Mouse (Mus musculus): ENCODE measurements around the gene Sipa1l2. TPM values are rescaled to one million over a fixed set of nuclear protein-coding genes. Genes with fewer than 3 reads are reported as not detected.

Sipa1l2 gene
- polyA plus RNA-seq, 1 experiment from 2014 or later, result 23.3 TPM

- H3K27me3 ChIP-seq (ENCODE audit: control insufficient read depth, insufficient read depth, low read length), result no peaks in the 10 kb centered on the region
- no peak overlapping the region for H3K4me3 ChIP-seq (ENCODE audit: low read depth, low read length)
- no peak overlapping the region for H3K9ac ChIP-seq (ENCODE audit: low read length)
- H3K36me3 ChIP-seq (ENCODE audit: control insufficient read depth, insufficient read depth, low read length), result no peaks in the 10 kb centered on the region
- WGBS, result 72% methylated on average over 8 of the region's 8 CpGs
- DNase-seq (ENCODE audit: low spot score), result no peak
- no peak for ATAC-seq (replicated peaks; ENCODE audit: low FRiP score)
- no peak overlapping the region for H3K4me2 ChIP-seq (ENCODE audit: low read depth, low read length, severe bottlenecking)
- H3K9me3 ChIP-seq (ENCODE audit: control insufficient read depth, low read length), result no peaks in the 10 kb centered on the region
- no peak overlapping the region for H3K27ac ChIP-seq (ENCODE audit: low read depth, low read length)
- H3K4me1 ChIP-seq (replicated peaks; ENCODE audit: control insufficient read depth, insufficient read depth, low read length), result peaks cover 26% of the 10 kb centered on the region
Measured at GRCm38 (mm10) chr8:125507291-125507690, 62.3 kb downstream of the Sipa1l2 start.

- Histone ChIP-seq H3K27ac (ENCODE audit: low read depth, low read length) (no peak overlapping the region), H3K9ac (ENCODE audit: low read length) (no peak overlapping the region; the same call in 1 of the 2 replicates)
- 40% methylated on average over 6 of the region's 6 CpGs for WGBS
Measured at GRCm38 (mm10) chr8:125504605-125505257, 64.9 kb downstream of the Sipa1l2 start.

GRCm38 (mm10) chr8:125503808-125504207 lies 65.8 kb downstream of the Sipa1l2 start:
- DNase-seq (ENCODE audit: low spot score) (no peak), ATAC-seq (replicated peaks; ENCODE audit: low FRiP score) (no peak)
- no peaks in the 10 kb centered on the region for H3K36me3 ChIP-seq (ENCODE audit: control insufficient read depth, insufficient read depth, low read length)
- no peaks in the 10 kb centered on the region for H3K27me3 ChIP-seq (ENCODE audit: control insufficient read depth, insufficient read depth, low read length)
- no peak overlapping the region for H3K4me3 ChIP-seq (ENCODE audit: low read depth, low read length)
- no peak overlapping the region for H3K9ac ChIP-seq (ENCODE audit: low read length)
- H3K4me2 ChIP-seq (ENCODE audit: low read depth, low read length, severe bottlenecking), result no peak overlapping the region
- H3K27ac ChIP-seq (ENCODE audit: low read depth, low read length), result no peak overlapping the region
- WGBS, result 81% methylated on average over 8 of the region's 8 CpGs
- peaks cover 16% of the 10 kb centered on the region for H3K4me1 ChIP-seq (replicated peaks; ENCODE audit: control insufficient read depth, insufficient read depth, low read length)
- H3K9me3 ChIP-seq (ENCODE audit: control insufficient read depth, low read length), result no peaks in the 10 kb centered on the region

More at GRCm38 (mm10) chr8:125504605-125505257, 64.9 kb downstream of the Sipa1l2 start:
- no peak for DNase-seq (ENCODE audit: low spot score)
- Histone ChIP-seq H3K27me3 (ENCODE audit: control insufficient read depth, insufficient read depth, low read length) (no peaks in the 10 kb centered on the region), H3K36me3 (ENCODE audit: control insufficient read depth, insufficient read depth, low read length) (no peaks in the 10 kb centered on the region), H3K4me3 (ENCODE audit: low read depth, low read length) (no peak overlapping the region), H3K4me1 (replicated peaks; ENCODE audit: control insufficient read depth, insufficient read depth, low read length) (peaks cover 19% of the 10 kb centered on the region), H3K9me3 (ENCODE audit: control insufficient read depth, low read length) (no peaks in the 10 kb centered on the region), H3K4me2 (ENCODE audit: low read depth, low read length, severe bottlenecking) (no peak overlapping the region)
- ATAC-seq (replicated peaks; ENCODE audit: low FRiP score), result no peak

- Histone ChIP-seq H3K4me2 (ENCODE audit: low read depth, low read length, severe bottlenecking) (no peak overlapping the region), H3K9me3 (ENCODE audit: control insufficient read depth, low read length) (no peaks in the 10 kb centered on the region), H3K4me3 (ENCODE audit: low read depth, low read length) (no peak overlapping the region), H3K4me1 (replicated peaks; ENCODE audit: control insufficient read depth, insufficient read depth, low read length) (peaks cover 19% of the 10 kb centered on the region), H3K36me3 (ENCODE audit: control insufficient read depth, insufficient read depth, low read length) (no peaks in the 10 kb centered on the region), H3K27ac (ENCODE audit: low read depth, low read length) (no peak overlapping the region), H3K9ac (ENCODE audit: low read length) (no peak overlapping the region), H3K27me3 (ENCODE audit: control insufficient read depth, insufficient read depth, low read length) (no peaks in the 10 kb centered on the region)
- 89% methylated on average over 3 of the region's 3 CpGs for WGBS
- no peak for DNase-seq (ENCODE audit: low spot score)
- no peak for ATAC-seq (replicated peaks; ENCODE audit: low FRiP score)
Measured at GRCm38 (mm10) chr8:125502828-125503227, 66.8 kb downstream of the Sipa1l2 start.

- Histone ChIP-seq H3K4me2 (ENCODE audit: low read depth, low read length, severe bottlenecking) (no peak overlapping the region), H3K4me3 (ENCODE audit: low read depth, low read length) (no peak overlapping the region), H3K4me1 (replicated peaks; ENCODE audit: control insufficient read depth, insufficient read depth, low read length) (peaks cover 9% of the 10 kb centered on the region; the same call in 1 of the 2 replicates), H3K9ac (ENCODE audit: low read length) (no peak overlapping the region), H3K27ac (ENCODE audit: low read depth, low read length) (no peak overlapping the region), H3K9me3 (ENCODE audit: control insufficient read depth, low read length) (no peaks in the 10 kb centered on the region), H3K36me3 (ENCODE audit: control insufficient read depth, insufficient read depth, low read length) (no peaks in the 10 kb centered on the region), H3K27me3 (ENCODE audit: control insufficient read depth, insufficient read depth, low read length) (no peaks in the 10 kb centered on the region)
- 71% methylated on average over 5 of the region's 5 CpGs for whole genome bisulfite sequencing
- ATAC-seq (replicated peaks; ENCODE audit: low FRiP score) (no peak), DNase-seq (ENCODE audit: low spot score) (no peak)
Measured at GRCm38 (mm10) chr8:125500005-125500404, 69.6 kb downstream of the Sipa1l2 start.

GRCm38 (mm10) chr8:125498508-125498907 lies 71.1 kb downstream of the Sipa1l2 start:
- peaks cover 3% of the 10 kb centered on the region; the same call in 1 of the 2 replicates for H3K4me1 ChIP-seq (replicated peaks; ENCODE audit: control insufficient read depth, insufficient read depth, low read length)

GRCm38 (mm10) chr8:125495545-125495944 lies 74.1 kb downstream of the Sipa1l2 start:
- Histone ChIP-seq H3K27ac (ENCODE audit: low read depth, low read length) (no peak overlapping the region), H3K4me3 (ENCODE audit: low read depth, low read length) (no peak overlapping the region), H3K27me3 (ENCODE audit: control insufficient read depth, insufficient read depth, low read length) (no peaks in the 10 kb centered on the region), H3K9me3 (ENCODE audit: control insufficient read depth, low read length) (no peaks in the 10 kb centered on the region), H3K9ac (ENCODE audit: low read length) (no peak overlapping the region), H3K4me2 (ENCODE audit: low read depth, low read length, severe bottlenecking) (no peak overlapping the region), H3K4me1 (replicated peaks; ENCODE audit: control insufficient read depth, insufficient read depth, low read length) (peaks cover 3% of the 10 kb centered on the region; the same call in 1 of the 2 replicates), H3K36me3 (ENCODE audit: control insufficient read depth, insufficient read depth, low read length) (no peaks in the 10 kb centered on the region)
- no peak for ATAC-seq (replicated peaks; ENCODE audit: low FRiP score)
- DNase-seq (ENCODE audit: low spot score), result no peak
- 86% methylated on average over 2 of the region's 2 CpGs for WGBS

More at GRCm38 (mm10) chr8:125498508-125498907, 71.1 kb downstream of the Sipa1l2 start:
- no peak for ATAC-seq (replicated peaks; ENCODE audit: low FRiP score)
- Histone ChIP-seq H3K27ac (ENCODE audit: low read depth, low read length) (no peak overlapping the region), H3K9me3 (ENCODE audit: control insufficient read depth, low read length) (no peaks in the 10 kb centered on the region), H3K9ac (ENCODE audit: low read length) (no peak overlapping the region), H3K36me3 (ENCODE audit: control insufficient read depth, insufficient read depth, low read length) (no peaks in the 10 kb centered on the region), H3K4me3 (ENCODE audit: low read depth, low read length) (no peak overlapping the region), H3K4me2 (ENCODE audit: low read depth, low read length, severe bottlenecking) (no peak overlapping the region), H3K27me3 (ENCODE audit: control insufficient read depth, insufficient read depth, low read length) (no peaks in the 10 kb centered on the region)
- no peak for DNase-seq (ENCODE audit: low spot score)
- WGBS, result 72% methylated on average over 10 of the region's 10 CpGs

GRCm38 (mm10) chr8:125493254-125493815 lies 76.3 kb downstream of the Sipa1l2 start:
- ATAC-seq (replicated peaks; ENCODE audit: low FRiP score) (no peak), DNase-seq (ENCODE audit: low spot score) (no peak)
- Histone ChIP-seq H3K9ac (ENCODE audit: low read length) (no peak overlapping the region), H3K27me3 (ENCODE audit: control insufficient read depth, insufficient read depth, low read length) (no peaks in the 10 kb centered on the region), H3K9me3 (ENCODE audit: control insufficient read depth, low read length) (no peaks in the 10 kb centered on the region), H3K4me1 (replicated peaks; ENCODE audit: control insufficient read depth, insufficient read depth, low read length) (peaks cover under 1% of the 10 kb centered on the region; the same call in 1 of the 2 replicates), H3K4me2 (ENCODE audit: low read depth, low read length, severe bottlenecking) (no peak overlapping the region), H3K27ac (ENCODE audit: low read depth, low read length) (no peak overlapping the region), H3K4me3 (ENCODE audit: low read depth, low read length) (no peak overlapping the region), H3K36me3 (ENCODE audit: control insufficient read depth, insufficient read depth, low read length) (no peaks in the 10 kb centered on the region)
- WGBS, result 57% methylated on average over 6 of the region's 6 CpGs

- Histone ChIP-seq H3K4me2 (ENCODE audit: low read depth, low read length, severe bottlenecking) (no peak overlapping the region), H3K9me3 (ENCODE audit: control insufficient read depth, low read length) (no peaks in the 10 kb centered on the region), H3K4me3 (ENCODE audit: low read depth, low read length) (no peak overlapping the region), H3K27me3 (ENCODE audit: control insufficient read depth, insufficient read depth, low read length) (no peaks in the 10 kb centered on the region), H3K36me3 (ENCODE audit: control insufficient read depth, insufficient read depth, low read length) (no peaks in the 10 kb centered on the region), H3K9ac (ENCODE audit: low read length) (no peak overlapping the region), H3K4me1 (replicated peaks; ENCODE audit: control insufficient read depth, insufficient read depth, low read length) (no peaks in the 10 kb centered on the region; the same call in 1 of the 2 replicates), H3K27ac (ENCODE audit: low read depth, low read length) (no peak overlapping the region)
- DNase-seq (ENCODE audit: low spot score) (no peak), ATAC-seq (replicated peaks; ENCODE audit: low FRiP score) (no peak)
- 88% methylated on average over 11 of the region's 11 CpGs for WGBS
Measured at GRCm38 (mm10) chr8:125492416-125492815, 77.2 kb downstream of the Sipa1l2 start.

All from forebrain, embryonic 11.5 days (tissue).